Mouse (Mus musculus): Measurements from ENCODE around the gene Actl6a. TPM values are rescaled to one million over a fixed set of nuclear protein-coding genes. Genes with fewer than 3 reads are reported as not detected.

Gene Actl6a
- 12.4 and 16.5 TPM in 2 replicates for polyA plus RNA-seq (2012; rRNA removed; ENCODE audit: low replicate concordance)

DNA sequence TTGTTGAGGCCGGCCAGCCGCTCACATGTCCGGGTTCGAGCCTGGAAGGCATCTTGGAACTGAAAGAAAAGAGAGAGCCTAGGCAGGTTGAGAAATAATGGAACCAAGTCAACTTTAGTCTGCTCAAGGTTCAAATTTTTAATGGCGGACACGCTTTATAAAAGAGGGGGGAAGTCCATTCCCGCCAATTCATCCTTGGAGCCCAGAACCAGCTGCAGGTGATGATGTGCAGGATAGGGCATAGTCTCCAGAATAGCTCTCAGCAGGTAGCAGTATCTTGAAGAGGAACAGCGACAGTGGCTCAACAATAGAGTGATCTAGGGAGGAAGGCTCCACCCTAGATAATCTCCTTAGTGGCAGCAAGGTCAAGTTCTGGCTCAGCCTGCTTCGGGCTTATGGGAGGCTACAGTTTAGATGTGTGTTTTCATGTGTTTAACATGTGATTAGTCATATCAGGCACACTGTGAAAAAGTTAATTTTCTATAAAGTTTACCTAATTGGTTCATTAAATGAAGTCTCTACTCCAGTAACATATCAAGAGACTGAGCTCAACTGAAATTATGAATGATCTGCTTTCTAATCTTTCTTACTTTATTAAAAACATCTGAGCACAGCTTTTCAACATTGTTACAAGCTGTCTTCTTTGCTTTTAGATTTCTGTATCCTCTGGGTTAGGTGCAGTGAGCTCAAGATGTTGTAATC is at the start of gene Actl6a:
Gene Actl6a, plus strand, starts transcription at position 652 of the 702 bp plus-strand sequence.

DNA sequence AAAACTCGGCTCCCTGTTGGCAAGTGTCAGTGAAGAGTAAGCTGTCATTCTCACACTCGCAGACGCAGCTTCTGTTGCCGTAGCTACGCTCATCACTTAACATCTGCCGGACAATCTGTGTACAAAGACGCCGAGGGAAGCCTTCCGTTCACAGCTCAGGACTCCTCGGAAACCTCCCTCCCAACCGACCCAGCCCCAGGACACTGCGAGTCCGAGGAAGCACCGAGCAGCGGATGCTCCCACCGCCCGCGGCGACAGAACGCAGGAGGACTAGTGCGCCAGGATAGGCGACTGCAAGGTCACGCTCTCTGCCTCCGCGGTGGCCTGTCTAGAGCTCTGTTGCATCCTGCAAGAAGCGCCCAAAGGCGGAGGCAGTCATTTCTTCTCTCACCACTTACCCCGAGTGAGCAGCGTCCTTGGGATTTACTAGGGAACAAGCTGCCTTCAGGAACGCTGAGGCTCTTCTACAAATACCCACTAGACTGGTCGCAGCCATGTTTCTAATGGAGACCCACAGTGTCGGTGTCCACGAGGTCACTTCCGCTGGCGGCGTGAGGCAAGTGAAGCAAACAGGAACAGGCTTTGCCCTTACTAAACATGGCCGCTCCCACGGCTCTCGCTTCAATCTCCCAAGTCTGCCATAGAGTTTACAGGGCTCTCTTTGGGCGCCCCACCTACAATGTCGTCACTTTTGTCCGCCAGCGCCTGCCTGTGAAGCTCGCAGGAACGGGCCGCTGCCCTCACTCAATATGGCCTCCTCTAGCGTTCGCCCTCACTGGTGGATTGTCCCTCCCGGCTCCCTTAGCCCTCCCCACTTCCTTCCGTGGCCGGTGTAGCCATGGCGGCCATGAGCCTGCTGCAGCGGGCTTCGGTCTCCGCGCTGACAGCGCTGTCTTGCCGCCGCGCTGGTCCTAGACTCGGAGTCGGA is 30.4 kb downstream of the Actl6a start, which contains the start of gene Ndufb5:
Gene Ndufb5, plus strand, starts transcription at position 747 of the 928 bp plus-strand sequence.

DNA sequence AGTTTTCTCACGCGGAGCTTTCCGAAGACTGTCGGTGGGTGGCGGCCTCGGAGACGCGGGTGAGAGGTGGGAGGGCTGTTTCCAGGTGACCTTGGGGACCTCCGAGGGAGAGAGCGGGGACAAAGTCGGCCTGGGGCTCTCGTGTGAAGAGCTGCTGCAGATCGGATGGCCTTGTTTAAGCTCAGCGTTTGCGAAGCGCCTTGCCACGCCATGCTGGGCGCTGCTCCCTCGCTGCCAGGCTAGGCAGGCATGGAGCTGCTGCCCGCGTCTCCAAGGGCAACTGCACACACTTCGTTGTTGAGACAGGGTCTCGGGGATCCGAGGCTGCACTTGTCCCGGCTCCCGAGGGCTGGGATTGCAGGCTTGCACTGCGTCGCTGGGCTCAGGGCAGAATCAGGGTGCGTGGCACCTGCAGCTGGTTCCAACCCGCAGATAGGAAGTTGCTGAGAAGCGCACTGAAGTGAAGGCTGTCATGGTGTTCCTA is 31.1 kb downstream of the Actl6a start, which contains the start of gene Mrpl47:
Gene Mrpl47, minus strand, starts transcription at position 434 of the 484 bp plus-strand sequence.

Other genes with a start within 250 kb of the Actl6a start
- gene Kcnmb3, start 214.1 kb upstream of the Actl6a start, polyA plus RNA-seq (2012; rRNA removed; ENCODE audit: low replicate concordance) = 0.10 TPM in 1 of 2 replicates, not detected in the other
- 18.3 and 32.3 TPM in 2 replicates for gene Zfp639, start 196.0 kb upstream of the Actl6a start, polyA plus RNA-seq (2012; rRNA removed; ENCODE audit: low replicate concordance)
- gene Mfn1, start 176.8 kb upstream of the Actl6a start, polyA plus RNA-seq (2012; rRNA removed; ENCODE audit: low replicate concordance) = 5.9 and 19.4 TPM in 2 replicates
- 25.3 and 55.8 TPM in 2 replicates for gene Gnb4, start 89.7 kb upstream of the Actl6a start, polyA plus RNA-seq (2012; rRNA removed; ENCODE audit: low replicate concordance)
- 212 and 407 TPM in 2 replicates for gene Ndufb5, start 30.7 kb downstream of the Actl6a start, polyA plus RNA-seq (2012; rRNA removed; ENCODE audit: low replicate concordance)
- gene Mrpl47, start 31.3 kb downstream of the Actl6a start, polyA plus RNA-seq (2012; rRNA removed; ENCODE audit: low replicate concordance) = 1.5 and 4.4 TPM in 2 replicates
- gene Usp13, start 111.2 kb downstream of the Actl6a start, polyA plus RNA-seq (2012; rRNA removed; ENCODE audit: low replicate concordance) = 1.4 and 13.0 TPM in 2 replicates